Mouse (Mus musculus): ENCODE measurements around the gene Esrra. TPM values are rescaled to one million over a fixed set of nuclear protein-coding genes. Genes with fewer than 3 reads are reported as not detected.
"Not testable (repeated sequence)": the region's sequence is repeated elsewhere in the genome, so short reads cannot be mapped to it uniquely, and the experiment has no call there.

The Esrra gene
- total RNA-seq, 2 experiments from 2014 or later = 14.1 to 18.4 TPM

DNA sequence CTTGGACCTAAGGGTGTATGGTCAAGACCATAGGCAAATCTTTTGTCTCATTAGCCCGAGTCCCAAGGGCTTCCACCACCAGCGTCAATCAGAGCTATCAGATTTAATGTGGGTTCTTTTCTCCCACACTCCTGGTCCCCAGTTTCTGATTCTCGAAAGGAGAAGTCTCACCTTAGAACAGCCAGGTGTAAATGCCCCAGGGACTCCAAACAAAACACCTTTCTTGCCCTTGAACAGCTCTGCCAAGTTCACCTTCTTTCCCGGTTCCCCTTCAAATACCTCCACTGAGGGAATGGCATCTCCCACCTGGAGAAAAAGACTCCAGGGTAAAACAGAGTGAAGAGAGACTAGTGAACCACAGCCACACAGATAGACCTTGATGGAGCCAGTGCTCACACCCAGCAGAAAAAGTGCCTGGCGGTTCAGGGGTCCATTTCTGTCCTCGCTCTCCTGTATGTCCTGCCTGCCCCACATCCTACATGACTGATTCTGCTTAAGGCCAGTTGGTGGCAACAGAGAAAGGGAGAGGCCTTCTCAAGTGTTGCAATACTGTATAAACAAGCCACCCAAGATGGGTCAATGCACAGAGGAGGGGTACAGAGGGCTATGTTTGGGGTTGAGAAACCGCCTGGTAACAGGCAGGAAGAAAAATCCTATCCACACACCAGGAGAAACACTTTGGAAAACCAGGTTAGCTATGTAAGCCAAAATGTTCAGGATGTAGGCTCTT lies 13.6 kb downstream of the Esrra start:
- ATAC-seq (replicated peaks; ENCODE audit: low FRiP score, low TSS enrichment, poor library complexity, severe bottlenecking) = no peak

DNA sequence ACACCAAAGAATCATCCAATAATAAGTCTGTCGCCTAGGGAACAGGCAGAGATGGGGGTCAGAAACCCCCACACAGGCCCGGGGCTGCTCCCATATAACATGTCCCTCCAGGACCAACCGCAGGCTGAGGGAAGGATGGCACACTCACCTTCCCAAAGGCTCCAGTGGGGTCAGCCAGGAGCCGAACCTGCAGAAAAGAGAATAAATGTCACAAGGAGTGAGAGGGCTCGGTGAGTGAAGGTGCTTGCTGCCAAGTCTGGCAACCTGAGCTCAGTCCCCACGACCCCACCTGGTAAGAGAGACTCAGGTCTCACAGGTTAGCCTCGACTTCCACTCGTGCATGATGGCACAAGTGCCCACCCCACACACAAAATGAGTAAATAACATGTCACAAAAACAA lies 14.5 kb downstream of the Esrra start:
- ATAC-seq (replicated peaks; ENCODE audit: low FRiP score, low TSS enrichment, poor library complexity, severe bottlenecking) = no peak

DNA sequence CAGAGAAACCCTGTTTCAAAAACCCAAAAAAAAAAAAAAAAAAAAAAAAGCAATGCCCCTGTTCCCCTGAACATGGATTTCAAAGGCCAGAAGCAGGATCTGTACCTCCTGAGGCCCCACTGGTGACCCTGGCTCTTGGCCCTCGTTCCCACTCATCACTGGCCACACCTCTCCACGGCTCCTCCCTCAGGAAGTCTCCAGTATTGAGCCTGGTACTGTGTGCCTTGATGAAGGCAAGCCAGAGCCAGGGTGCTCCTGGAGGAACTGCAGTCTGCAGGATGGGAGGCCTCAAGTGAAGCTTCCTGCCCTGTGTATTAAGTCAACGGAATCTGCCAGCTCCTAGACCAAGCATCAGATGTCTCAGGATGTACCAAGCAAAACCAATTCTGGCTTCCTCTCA lies 15.4 kb downstream of the Esrra start:
- no peak for ATAC-seq (replicated peaks; ENCODE audit: low FRiP score, low TSS enrichment, poor library complexity, severe bottlenecking)

DNA sequence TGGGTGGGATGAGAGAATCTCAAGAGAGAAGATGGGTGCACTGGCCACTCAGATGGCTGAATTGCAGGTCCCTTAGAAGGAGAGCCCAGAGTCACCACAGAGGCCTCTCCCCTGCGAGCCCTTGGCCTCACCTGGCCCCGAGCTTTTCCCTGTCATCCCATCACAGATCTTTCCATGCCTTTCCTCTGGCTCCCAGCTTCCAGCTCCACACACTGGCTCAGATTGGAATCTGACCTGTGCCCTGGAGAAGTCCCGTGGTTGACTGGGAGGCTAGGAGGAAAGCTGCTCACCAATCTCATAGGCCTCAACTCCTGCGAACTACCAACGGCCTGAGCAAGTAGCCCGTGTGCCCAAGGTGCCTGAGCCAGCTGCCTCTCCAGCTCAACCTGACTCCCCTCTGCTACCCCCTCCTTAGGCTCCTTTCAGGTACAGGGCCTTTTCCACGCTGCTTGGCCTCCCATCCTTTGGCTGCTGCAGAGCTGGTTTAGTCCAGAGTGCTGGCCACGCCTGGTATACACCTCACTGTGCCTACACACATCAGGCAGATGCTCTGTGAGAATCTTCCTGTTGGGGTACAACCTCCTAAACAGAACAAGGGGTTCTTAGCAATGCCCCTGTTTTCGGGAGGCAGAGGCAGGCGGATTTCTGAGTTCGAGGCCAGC lies 16.0 kb downstream of the Esrra start:
- ATAC-seq (replicated peaks; ENCODE audit: low FRiP score, low TSS enrichment, poor library complexity, severe bottlenecking) = no peak

DNA sequence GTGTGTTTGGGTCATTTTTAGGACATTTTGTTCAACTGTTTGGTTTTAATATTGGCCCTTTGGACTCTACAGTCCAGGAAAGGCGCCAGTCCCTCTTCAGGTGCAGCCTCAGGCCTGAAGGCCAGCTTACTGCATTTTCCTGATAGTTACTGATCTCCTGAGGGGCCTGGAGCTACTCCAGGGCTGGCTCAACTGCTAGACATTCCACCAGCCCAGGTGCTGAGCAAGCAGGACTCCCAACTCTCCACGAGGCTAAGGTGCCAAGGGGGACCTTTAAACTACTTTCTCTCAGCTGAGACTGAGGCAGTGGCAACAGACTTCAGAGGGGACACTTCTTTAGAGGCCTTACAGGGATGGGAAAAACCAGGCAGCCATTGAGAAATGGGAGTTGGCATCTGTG lies 16.8 kb downstream of the Esrra start:
- ATAC-seq (replicated peaks; ENCODE audit: low FRiP score, low TSS enrichment, poor library complexity, severe bottlenecking) = no peak

DNA sequence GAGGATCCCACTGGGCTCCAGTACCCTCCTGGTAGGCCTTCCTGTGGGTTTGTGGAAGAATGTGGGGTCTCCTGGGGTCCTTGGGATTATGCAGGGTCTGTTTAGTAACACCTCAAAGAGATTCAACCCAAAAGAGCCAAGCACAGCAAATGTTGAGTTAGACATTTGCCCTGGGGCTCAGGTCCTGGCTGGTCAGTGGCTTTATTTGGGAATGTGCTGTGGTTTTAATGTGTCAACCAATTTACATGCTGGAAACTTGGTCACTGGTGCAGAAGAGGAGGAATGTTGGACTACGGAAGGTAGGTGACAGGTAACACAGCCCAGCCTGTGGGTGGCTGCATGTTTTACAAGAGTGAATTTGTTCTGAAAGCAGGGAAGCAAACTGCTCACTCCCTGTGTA lies 18.6 kb downstream of the Esrra start:
- no peak for ATAC-seq (replicated peaks; ENCODE audit: low FRiP score, low TSS enrichment, poor library complexity, severe bottlenecking)

DNA sequence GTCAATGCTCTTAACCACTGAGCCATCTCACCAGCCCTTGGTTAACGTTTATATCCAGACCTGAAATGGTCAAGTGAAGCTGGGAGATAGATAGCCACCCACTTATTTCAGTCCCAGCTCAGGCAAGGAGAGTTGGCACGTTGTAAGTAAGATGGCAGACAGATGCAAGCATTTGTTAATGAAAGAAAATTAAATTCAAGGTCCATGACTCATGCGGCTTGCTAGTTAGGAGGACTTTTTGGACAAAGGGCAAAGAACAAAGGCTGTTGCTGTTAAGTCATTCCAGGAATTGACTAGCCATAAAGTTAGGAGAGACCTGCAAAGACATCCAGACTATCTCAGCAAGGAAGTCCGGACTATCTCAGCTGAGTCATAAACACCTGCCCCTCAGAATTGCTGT lies 22.0 kb downstream of the Esrra start:
- ATAC-seq (replicated peaks; ENCODE audit: low FRiP score, low TSS enrichment, poor library complexity, severe bottlenecking) = no peak

DNA sequence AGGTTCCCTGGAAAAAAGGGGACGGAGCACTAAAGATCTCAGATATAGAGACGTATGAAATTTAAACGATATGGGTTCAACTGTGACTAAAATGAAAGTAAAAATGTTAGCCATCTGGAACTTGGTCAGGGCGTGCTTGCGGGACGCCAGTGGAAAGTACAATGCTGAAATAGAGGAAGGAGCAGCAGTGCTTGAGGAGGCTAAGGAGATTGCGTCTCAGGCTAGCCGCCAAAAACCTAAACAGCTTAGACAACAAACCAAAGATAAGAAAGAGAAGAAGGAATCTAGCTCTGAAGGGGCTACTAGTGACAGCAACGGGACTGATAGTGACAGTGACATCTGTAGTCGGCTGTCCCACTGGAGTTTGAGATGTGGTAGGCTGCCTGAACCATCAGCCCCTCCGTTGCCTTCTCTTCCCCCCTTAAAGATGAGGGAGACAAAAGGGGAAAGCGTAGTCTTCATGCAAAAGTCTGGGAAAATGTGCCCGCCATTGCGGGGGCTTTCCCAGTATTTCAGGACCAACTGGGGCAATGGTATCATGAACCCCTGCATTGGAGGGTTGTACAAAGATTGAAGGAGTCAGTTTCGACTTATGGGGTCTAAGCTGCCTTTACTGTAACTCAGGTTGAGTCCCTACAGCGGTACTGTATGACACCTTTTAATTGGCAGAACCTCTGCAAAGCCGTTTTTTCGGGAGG lies 25.9 kb downstream of the Esrra start:
- ATAC-seq (replicated peaks; ENCODE audit: low FRiP score, low TSS enrichment, poor library complexity, severe bottlenecking) = not testable (repeated sequence)

DNA sequence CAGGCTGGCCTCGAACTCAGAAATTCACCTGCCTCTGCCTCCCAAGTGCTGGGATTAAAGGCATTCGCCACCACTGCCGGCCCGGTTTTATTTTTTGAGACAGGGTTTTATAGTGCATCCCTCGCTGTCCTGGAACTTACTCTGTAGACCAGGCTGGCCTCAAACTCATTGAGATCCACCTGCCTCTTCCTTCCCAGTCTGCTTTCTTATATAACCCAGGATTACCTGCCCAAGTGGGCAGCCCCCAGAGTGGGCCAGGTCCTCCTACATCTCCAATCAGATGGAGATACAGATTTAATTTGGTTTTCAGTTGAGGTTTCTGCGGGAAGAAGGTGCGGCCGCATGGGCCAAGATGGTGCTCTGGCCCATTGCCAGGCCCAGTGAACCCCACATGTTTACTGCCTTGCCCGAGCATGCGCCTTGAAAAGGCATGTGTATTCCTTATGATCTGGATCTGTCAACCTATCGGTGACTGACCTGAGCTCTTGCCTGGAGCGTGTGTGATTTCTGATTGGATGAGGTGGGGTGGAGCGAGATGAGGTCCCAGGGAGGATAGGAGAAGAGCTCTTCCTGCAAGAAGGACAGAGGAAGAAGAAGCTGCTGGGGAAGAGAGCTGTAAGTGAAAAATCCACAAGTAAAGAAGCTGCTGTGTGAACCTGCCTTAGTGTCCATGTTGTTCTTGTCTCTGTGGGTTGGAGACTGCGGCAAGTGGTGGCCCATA lies 27.7 kb downstream of the Esrra start:
- no peak for ATAC-seq (replicated peaks; ENCODE audit: low FRiP score, low TSS enrichment, poor library complexity, severe bottlenecking)

DNA sequence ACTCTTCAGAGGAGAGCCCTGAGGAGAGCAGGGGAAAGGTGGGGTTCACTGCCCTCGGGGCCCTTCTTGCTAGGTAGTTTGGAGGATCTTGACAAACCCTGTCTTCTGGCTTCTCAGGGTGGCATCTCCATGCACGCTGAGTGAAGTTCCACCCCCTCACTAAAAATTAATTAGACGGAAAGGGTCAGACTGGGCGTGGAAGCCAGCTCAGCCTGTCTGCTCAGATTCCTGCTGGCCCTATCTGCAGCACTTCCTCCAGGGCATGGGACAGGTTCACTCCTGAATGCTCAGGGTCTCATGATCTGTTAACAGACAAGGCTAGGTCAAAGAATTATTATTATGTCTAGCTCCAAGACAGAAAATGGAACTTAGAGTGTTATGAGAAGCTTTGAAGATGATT lies 29.1 kb downstream of the Esrra start:
- no peak for ATAC-seq (replicated peaks; ENCODE audit: low FRiP score, low TSS enrichment, poor library complexity, severe bottlenecking)

DNA sequence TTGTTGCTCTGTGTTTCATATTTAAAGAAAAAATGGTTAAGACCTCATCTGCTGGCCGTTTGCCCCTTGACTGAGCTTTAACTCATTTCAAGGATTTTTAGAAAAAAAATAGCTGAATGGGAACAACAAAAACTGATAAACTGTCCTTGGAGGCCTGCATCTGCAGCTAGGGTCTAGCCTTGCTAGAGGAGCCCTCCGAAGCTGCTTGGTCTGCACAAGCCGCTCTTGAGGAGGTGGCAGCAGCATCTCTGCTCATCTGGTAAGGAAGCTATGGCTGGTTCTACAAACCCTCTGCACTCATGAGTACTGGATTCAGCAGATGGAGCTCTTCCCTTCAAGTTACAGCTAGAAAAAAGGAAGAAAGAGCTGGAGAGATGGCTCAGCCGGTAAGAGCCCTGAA lies 43.6 kb downstream of the Esrra start:
- ATAC-seq (replicated peaks; ENCODE audit: low FRiP score, low TSS enrichment, poor library complexity, severe bottlenecking) = no peak

DNA sequence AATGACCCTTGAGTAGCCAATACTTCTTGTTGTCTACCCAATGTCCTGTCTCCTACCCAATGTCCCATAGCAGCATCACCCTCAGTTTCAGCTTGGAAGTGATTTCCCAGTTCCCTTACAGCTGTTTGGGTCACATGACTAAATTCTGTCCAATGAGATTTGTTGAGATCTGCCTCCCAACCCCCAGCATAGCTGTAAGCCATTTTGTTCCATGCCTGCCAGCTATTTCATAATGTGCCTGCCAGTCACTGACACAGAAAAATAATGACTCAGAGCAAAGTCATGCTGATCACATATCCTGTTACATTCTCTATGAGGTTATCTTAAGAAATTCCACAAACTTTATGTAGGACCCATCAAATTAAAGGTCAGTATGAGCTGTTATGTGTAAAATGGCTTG lies 44.8 kb downstream of the Esrra start:
- ATAC-seq (replicated peaks; ENCODE audit: low FRiP score, low TSS enrichment, poor library complexity, severe bottlenecking) = no peak

DNA sequence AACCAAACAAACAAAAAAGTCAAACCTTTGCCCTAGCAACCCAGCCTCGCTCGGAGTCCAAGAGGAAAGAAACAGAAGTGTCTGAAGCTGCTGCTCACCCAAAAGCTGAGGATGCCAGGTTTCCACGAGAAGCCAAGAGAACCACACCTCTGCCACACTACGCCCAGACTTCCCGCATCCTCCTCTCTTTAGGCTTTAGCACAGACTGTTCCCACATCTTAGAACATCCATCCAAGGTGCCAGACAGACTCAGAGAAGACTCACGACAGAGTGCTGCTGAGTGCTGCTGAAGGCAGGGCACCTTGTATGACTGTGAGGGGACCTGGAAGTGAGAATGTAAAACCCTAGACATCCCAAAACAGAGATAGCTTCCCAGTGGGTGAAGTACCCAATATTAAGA lies 45.8 kb downstream of the Esrra start:
- no peak for ATAC-seq (replicated peaks; ENCODE audit: low FRiP score, low TSS enrichment, poor library complexity, severe bottlenecking)

DNA sequence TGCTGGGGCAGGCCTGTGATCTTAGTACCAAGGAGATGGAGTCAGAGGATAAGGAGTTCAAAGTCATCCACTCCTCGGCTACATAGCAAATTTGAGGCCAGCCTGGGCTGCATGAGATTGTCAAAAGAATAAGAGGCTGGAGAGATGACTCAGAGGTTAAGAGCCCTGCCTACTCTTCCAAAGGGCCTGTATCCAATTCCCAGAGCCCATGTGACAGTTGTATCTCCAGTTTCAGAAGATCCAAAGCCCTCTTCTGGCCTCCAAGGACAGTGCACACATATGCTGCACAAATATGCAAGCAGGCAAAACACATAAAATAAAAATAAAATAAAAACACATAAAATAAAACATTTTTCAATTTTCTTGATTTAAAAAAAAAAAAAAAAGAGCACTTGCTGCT lies 47.4 kb downstream of the Esrra start:
- ATAC-seq (replicated peaks; ENCODE audit: low FRiP score, low TSS enrichment, poor library complexity, severe bottlenecking) = no peak

DNA sequence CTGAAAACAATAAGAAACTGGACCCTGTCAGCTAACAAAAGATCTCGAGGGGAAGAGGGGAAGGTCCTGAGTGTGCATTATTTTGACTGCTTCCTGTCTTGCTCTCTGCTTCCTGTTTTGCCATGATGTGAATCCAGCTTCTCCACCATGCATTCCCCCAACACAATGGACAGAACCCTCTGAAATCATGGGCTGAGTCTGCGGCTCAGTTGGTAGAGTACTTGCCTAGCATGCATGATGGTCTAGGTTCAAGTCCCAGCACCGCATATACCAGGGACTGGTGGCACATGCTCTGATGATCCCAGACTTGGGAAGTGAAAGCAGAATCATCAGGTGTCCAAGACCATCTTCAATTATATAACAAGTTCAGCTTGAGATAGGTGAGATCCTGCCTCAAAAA lies 48.9 kb downstream of the Esrra start:
- no peak for ATAC-seq (replicated peaks; ENCODE audit: low FRiP score, low TSS enrichment, poor library complexity, severe bottlenecking)

DNA sequence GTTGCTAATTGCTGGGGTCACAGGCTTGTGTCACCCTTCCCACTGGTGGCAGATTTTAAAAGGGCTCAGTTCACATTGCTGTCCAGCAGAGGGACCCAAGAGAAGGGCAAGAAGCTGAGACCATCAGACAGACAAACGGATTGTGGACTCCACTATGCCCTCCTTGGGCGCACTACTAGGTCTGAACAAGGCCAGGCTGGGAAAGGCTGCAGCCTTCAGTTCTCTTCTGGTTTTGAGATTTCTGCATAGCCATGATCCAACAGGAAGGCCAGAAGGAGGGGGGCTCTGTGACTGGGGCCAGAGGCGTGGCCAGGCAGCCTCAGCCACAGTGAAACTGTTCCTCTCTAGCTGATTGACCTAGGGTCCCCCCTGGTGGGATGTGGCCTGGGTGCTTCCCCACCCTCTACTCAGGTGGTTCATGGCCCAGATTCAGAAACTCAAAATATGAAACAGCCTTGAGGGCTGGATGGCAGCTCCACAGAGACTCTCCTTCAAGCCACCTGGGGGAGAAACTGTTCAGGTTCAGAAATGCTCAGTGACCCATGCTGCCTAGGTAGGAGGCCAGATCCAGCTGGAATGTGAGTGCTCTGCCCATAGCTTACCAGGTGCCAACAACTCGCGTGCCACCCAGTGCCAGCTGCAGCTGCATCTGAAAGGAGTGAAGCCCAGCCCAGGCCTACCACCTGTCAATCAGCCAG lies 49.9 kb downstream of the Esrra start:
- ATAC-seq (replicated peaks; ENCODE audit: low FRiP score, low TSS enrichment, poor library complexity, severe bottlenecking) = peak; percentile 85

DNA sequence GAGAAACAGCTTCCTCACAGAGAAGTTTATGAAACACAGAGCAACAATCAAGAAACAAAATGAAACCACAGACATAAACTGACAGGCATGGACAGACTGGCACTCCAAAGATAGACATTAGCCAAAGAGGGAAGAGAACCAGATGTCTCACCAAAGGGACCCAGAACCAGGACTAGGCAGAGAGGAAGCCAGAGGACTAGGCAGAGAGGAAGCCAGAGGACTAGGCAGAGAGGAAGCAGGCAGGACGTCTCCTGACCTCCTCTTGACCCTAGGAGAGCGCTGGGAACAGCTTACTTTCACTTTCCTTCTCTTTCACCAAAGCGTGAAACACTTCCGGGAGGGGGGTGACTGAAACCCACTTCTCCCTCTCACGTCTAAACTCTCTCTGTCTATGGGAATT lies 52.3 kb downstream of the Esrra start:
- peak; percentile 58 for ATAC-seq (replicated peaks; ENCODE audit: low FRiP score, low TSS enrichment, poor library complexity, severe bottlenecking)

DNA sequence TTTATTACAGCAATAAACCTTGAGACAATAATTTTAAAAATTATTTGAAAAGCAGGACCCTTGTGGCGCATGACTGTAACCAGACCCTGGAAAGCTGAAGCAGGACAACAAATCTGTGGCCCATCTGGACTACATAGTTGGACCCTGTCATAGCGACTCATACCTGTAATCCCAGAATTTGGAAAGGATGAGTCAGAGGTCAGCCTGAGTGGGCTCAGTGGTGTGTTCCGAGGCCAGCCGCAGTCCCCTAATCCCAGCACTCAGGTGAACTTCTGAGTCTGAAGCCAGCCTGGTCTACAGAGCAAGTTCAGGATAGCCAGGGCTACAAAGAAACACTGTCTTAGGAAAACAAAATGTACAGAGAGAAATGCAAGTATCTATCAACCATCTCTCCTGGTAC lies 60.2 kb downstream of the Esrra start:
- ATAC-seq (replicated peaks; ENCODE audit: low FRiP score, low TSS enrichment, poor library complexity, severe bottlenecking) = no peak

All from megakaryocyte-erythroid progenitor cell, adult 5-6 weeks (primary cell).